Mouse (Mus musculus) gastrocnemius, adult 2 months (tissue): ENCODE results near the gene Cabin1. TPM values are rescaled to one million over a fixed set of nuclear protein-coding genes. Genes with fewer than 3 reads are reported as not detected.

Experiments
- DNase-seq: peaks from one replicate; pipeline ENCODE4 v3.0.0; 2022
- H3K27ac ChIP-seq: fragments of 200-600 bp; 2 replicates; pipeline ENCODE4 v1.8.1; 2022; ENCODE audit warnings: mild to moderate bottlenecking
- H3K4me3 ChIP-seq: fragments of 200-600 bp; 2 replicates; pipeline ENCODE4 v1.8.1; 2022; ENCODE audit warnings: mild to moderate bottlenecking, moderate library complexity
- CTCF ChIP-seq: fragments of 200-600 bp; IDR thresholded peaks from 2 replicates; pipeline ENCODE4 v1.8.1; 2022; ENCODE audit warnings: antibody characterized with exemption, mild to moderate bottlenecking, moderate library complexity
- intact Hi-C: fragments of 180-260 bp; cut with DNase I; formaldehyde crosslinking; loops from one replicate; pipeline ENCODE4 v1.15.1; 2025
- long read RNA-seq, 2 experiments: library from polyadenylated mRNA; stranded (forward); transcript quantifications; one replicate each; pipeline ENCODE4 v2.0.0; 2021
- total RNA-seq, 2 experiments: library from RNA; stranded (reverse); gene quantifications; 2 replicates each; pipeline ENCODE4 v1.2.3; 2021

Cabin1 gene
- 10 to 100 TPM in 1 of 2 experiments, 1 to 10 TPM in 1; 8.4 to 11.0 TPM for total RNA-seq
- long read RNA-seq, experiment 1, full-length matches to known transcripts: 6 of 13 reads
- long read RNA-seq, experiment 1, partial matches to known transcripts: 3 of 13 reads
- long read RNA-seq, experiment 1, other reads (novel, unspliced or antisense): 4 of 13 reads
- long read RNA-seq, experiment 2, full-length matches to known transcripts: 2 of 5 reads
- long read RNA-seq, experiment 2, partial matches to known transcripts: 1 of 5 reads
- long read RNA-seq, experiment 2, other reads (novel, unspliced or antisense): 2 of 5 reads

DNA sequence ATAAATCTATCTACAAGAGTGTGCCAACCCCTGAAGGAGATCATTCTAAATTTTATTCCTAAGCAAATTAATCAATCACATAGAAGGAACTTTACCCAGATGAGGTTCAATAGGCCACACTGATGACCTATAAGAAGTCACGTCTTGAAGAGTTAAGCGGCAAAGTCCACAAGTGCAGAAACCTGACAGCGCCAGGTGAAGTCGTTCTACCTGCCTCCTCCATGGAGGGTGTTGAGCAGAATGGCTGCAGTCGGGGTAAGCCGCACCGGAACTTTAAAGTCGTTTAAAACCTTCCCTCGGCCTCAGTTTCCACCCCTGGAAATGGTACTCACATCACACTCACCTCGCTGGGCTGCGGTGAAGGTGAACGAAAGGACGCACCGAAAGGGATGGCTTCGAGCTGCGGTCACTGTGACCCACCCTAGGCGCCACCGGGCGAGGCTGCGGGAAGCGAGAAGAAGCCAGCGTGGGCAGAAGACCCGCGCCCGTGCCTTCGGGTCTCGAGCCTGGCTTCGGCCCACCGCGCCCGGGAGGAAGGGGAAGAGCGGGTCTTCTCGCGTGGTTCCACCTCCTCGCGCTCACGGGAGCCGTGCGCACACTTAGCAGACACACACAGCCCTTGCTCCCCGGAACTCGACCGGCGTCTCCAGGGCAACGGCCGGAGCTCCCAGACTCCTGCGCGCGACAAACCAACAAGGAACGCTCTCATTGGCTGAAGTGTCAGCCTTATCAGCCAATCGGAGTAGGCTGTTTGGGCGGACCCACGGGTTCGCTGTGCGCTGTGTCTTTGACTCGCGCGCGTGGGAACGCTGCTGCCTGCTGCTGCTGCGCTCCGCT, at the start of gene Cabin1:
Gene Cabin1, minus strand, starts transcription at position 660 of the 837 bp plus-strand sequence.
- DNase-seq: peak; percentile 98
- intact Hi-C loops: loop anchor here (2.0 to 5.0 kb wide), 2 partner anchors 19 to 188 kb away; partner anchors contain the start of gene Gm5134
- Histone ChIP-seq H3K4me3 (peak within 1 kb of the TSS; percentile 80), H3K27ac (peak within 1 kb of the TSS; percentile 90)
- no peak for TF ChIP-seq CTCF

DNA sequence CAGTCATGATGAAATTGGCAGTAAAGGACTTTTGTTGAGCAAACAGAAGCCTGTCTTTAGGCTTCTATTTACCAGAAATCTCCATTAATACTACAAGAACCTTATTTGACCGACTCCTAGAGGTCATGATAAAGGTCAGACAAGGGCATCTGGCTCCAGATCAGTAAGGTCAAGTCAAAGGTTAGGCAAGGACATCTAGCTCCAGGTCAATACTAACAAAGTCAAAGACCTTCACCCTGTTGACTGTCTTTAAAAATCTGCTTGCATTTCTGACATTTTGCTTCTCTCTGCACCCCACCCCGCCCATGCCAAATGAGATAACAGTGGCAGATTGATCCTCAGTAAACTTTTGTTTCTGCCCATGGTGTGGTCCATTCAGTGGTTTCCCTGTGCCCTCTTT, 40.1 kb upstream of the Cabin1 start:
- Histone ChIP-seq H3K4me3 (no peak overlapping the region), H3K27ac (no peak overlapping the region)
- TF ChIP-seq CTCF: no peak
- intact Hi-C loops: no loop called here
- DNase-seq: no peak

DNA sequence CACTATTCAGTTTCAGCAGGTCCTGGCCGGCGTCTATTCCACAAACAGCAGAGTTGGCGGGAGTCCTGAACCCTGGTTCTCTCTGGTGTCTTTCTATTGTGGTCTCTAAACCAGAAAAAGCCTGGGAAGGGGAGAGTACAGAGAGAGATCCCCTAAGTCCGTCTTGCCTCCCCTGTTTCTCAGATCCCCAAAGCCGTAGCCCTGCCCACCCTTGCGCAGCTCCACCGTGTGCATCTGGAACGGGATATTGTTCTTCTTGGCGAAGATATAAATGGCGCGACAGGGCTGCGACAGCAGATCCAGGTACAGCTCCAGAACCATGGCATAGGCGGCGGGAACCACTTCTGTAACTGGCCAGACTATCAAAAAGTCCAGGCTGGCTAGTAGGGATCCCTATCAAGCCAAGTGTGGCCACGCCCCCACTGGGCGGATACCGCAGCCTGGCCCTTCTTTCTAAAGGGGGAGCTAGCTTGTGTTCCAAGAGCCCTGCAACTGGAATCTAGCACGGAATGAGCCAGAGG, 34.1 kb upstream of the Cabin1 start, which contains the start of gene Gstt1:
Gene Gstt1, minus strand, starts transcription at position 409 of the 521 bp plus-strand sequence.
- intact Hi-C loops: no loop called here
- TF ChIP-seq CTCF: no peak
- peak; percentile 82 for DNase-seq
- peak within 1 kb of the TSS; percentile 75 for H3K4me3 ChIP-seq
- peak within 1 kb of the TSS; percentile 79 for H3K27ac ChIP-seq

DNA sequence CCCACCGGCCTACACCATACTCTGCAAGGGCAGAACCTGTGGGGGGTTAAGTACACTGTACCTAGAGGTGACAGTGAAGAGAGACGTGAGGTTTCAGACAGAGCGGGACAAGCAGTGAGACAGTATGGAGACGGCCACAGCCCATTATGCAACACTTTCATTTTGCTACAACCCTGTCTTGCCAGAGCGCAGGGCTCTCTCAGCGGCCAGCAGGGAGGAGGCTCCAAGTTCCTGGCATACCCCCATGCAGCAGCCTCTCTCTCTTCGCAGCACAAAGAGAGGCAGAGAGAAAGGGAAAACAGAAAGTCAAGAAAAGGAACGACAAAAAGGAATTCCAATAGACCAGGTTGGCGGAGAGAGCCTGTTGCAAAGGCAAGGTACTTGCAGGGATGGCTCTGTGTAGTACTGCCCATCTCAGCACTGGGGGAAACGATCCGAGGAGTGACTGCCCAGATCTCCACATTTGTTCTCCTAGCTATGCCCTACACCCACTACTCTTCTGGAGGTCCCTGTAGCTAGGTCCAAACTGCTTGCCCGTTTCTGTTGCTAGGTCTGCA, 33.6 kb upstream of the Cabin1 start:
- TF ChIP-seq CTCF: no peak
- Histone ChIP-seq H3K4me3 (peak overlapping the region; percentile 75), H3K27ac (peak overlapping the region; percentile 79)
- DNase-seq: peak; percentile 78
- intact Hi-C loops: no loop called here

DNA sequence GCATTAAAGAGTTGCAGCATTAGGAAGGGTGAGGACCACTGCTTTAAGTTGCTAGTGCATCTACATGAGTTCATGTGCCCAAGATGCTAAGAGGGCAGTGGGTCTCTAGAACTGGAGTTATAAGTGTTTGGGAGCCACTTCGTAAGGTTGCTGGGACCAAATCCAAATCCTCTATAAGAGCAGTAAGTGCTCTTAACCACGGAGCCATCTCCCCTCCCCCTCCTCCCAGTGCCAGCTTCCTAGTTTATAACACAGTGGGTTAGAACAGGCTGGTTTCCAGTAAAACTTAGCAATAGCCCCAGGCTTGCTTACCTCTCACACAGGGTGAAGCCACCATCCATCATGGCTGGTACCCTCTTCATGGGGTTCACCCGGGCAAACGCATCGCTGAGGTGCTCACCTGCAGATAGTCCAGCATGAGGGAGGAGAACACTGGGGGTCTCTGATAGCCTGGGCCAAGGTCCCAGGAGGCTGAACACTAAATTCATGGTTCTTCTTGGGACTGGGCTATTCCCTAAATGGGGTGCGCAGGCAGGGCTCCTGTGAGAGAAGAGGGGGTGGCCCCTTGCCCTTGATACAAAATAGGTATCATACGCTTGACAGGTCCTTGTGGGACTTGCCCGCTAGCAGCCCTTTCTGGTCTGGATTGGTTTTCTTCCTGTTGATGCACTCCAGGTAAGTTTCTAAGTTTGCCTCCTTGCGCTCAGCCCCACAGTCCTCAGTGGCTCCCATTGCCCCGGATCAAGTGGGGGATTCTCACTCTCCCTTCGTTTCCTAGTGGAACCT, 32.8 kb upstream of the Cabin1 start:
- intact Hi-C loops: no loop called here
- H3K4me3 ChIP-seq: peak overlapping the region; percentile 75
- TF ChIP-seq CTCF: no peak
- no peak for DNase-seq
- peak overlapping the region; percentile 79 for H3K27ac ChIP-seq

DNA sequence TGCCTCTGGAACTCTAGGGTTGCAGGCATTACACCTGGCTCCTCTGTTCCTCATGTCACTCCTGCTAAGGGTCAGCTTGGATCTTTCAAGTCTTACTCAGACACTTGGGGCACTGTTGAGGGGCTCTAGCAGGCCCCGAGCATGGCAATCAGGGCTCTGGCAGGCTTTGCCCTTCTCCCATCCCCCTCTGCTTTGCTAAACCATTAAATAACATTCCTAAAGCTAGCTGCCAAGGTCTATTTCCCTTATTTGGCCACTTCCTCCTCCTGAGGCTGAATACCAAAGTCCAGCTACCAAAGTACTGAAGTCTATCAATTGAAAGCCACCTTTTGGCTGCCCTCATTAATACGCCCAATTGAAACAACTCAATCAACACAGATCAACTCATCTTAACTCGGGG, 30.7 kb upstream of the Cabin1 start:
- intact Hi-C loops: no loop called here

DNA sequence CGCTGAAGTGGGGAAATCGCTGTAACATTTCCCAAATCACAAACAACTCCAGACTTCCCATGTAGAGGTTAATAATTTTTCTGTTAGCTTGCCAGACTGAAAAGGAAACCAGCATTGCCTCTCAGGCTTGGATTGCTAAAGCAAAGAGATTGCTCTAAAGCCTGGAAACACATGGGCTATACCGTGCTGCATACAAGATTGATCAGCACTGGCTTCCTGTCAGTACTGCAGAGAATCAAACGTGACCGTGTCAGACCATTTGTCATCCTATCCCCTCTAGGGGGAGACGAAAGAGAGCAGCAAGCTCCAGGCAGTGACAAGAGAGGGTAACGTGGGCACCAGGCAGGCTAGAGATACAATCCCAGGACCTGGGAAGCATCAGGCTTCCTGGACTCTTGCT, 26.6 kb upstream of the Cabin1 start:
- no peak for DNase-seq
- intact Hi-C loops: no loop called here
- no peak for TF ChIP-seq CTCF

More for the DNA sequence above, 30.7 kb upstream of the Cabin1 start:
- peak; percentile 21 for DNase-seq
- TF ChIP-seq CTCF: no peak
- H3K27ac ChIP-seq: no peak overlapping the region
- H3K4me3 ChIP-seq: peak overlapping the region; percentile 29

DNA sequence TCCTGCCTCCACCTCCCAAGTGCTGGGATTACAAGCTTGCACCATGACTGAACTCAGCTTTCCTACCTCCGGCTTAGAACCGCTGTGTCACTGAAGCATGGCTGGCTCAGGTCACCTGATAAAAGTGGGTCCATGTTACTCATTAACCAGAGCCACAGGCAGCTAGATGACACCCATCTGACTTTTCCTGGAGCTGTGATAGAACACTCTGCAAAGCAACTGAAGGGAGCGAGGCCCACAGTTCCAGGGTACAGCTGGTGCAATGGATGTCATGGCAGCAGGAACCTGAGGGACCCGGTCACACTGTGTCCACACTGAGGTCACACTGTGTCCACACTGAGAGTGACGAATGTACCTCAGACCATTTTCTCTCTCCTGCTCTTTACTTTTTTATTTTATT, 25.7 kb upstream of the Cabin1 start:
- H3K4me3 ChIP-seq: no peak overlapping the region
- no peak for TF ChIP-seq CTCF
- intact Hi-C loops: no loop called here
- no peak overlapping the region for H3K27ac ChIP-seq
- no peak for DNase-seq

More for the DNA sequence above, 26.6 kb upstream of the Cabin1 start:
- Histone ChIP-seq H3K4me3 (no peak overlapping the region), H3K27ac (no peak overlapping the region)

DNA sequence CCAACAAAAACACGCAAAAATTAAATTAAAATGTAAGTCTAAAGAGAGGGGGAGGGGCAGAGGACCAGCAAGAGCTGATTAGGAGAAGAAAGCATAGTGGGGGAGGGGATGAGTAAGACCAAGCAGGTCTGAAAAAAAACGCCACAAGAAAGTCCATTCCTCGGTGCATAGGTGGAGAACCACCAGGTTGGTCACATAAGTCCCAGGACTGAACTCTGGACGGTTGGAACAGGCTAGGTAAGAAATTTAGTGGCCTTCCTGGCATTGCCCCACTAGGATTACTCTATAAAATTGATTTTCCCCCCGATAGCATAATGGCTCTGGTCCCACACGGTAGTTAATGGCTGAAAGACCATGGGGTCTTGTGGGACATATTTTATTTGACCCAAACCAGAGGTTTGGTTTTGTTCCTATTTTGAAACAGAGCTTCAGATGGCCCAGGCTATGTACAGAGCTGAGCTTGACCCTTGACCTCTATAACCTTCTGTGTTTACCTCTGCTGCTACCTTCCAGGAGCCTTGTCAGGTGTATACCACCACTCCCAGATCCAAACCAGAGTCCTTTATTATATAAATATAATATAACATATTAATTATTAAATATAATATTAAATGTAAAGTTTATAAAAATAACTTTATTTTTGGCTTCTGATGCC, 25.1 kb upstream of the Cabin1 start:
- H3K4me3 ChIP-seq: no peak overlapping the region
- no peak for DNase-seq
- intact Hi-C loops: no loop called here
- no peak overlapping the region for H3K27ac ChIP-seq
- no peak for TF ChIP-seq CTCF

DNA sequence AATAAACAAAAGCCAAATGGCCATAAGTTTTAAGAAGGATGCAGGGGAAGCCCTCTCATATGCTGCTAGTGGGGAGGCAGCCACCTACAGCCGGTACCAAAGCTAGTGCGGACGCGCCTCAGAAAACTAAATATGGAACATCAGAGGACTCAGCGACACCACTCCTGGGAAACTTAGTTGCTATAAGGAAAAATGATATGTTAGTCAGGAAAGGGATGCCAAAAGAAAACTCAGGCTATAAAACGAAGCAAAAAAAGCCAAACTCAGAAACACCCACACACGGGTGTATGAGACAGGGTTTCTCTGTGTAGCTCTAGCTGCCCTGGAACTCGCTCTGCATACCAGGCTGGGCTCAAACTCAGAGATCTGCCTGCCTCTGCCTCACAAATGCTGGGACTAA, 24.1 kb upstream of the Cabin1 start:
- H3K27ac ChIP-seq: no peak overlapping the region
- TF ChIP-seq CTCF: no peak

DNA sequence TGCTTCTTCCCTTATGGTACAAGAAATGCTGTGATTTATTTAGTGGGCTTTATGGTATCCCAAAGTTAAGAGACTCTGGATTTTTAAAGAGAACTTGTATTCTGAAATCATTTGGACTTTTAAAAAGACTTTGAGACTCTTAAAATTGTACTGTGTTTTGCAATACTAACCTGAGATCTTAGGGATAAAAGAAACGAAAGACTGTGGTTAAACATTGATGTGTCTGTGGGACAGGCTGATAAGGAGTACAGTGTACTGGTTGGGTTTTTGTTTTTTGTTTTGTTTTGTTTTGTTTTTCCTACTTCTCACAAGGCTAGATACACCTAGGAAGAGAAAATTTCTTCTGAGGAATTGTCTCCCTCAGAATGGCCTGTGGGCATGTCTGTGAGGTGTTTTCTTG, 21.3 kb upstream of the Cabin1 start:
- H3K27ac ChIP-seq: no peak overlapping the region
- intact Hi-C loops: no loop called here
- no peak for DNase-seq

More for the DNA sequence above, 24.1 kb upstream of the Cabin1 start:
- intact Hi-C loops: no loop called here
- no peak overlapping the region for H3K4me3 ChIP-seq
- DNase-seq: no peak

More for the DNA sequence above, 21.3 kb upstream of the Cabin1 start:
- no peak overlapping the region for H3K4me3 ChIP-seq
- TF ChIP-seq CTCF: no peak
